8 mouse cellular contexts compared by ENCODE assay signal in the genomic region with DNA sequence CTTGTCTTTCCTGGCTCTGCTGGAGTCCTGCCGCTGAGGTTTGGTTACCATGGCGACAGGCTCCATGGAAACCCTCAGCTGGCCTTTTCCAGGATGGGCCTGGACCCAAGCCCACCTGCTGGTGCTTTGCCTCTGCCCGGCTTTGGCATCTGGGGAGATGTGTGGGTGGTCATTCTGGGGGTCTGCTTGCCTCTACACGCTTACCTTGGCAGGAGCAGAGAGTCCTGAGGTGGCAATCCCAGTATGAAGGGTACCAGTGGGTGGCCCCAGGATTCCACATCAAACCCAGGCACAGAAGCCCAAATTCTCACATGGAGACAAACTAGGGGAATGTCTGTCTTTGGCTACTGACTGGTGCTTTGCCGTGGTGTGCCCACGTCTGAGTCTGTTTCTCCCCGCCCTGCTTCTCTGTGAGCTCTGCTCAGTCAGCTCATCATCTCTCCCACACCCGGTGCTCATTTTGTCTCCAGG. TPM values are rescaled to one million over a fixed set of nuclear protein-coding genes. Genes with fewer than 3 reads are reported as not detected.
A peak's percentile ranks its signal among the peaks of the same experiment; 100 is the strongest.
DNase-seq lines count a peak whose midpoint lies in the region; ATAC-seq lines count a peak whose summit lies in the region.

No protein-coding gene starts in this region.

- H3K36me3 ChIP-seq in hindbrain, embryonic 11.5 days (ENCODE audit: control insufficient read depth, insufficient read depth, low read length), result no peaks in the 10 kb centered on the region

- ATAC-seq in cerebellum, adult (ENCODE audit: insufficient number of reproducible peaks, low FRiP score, low TSS enrichment), result no peak
- peak; percentile 73 for ATAC-seq in hindbrain, embryonic 11.5 days (ENCODE audit: low FRiP score)

- H3K9me3 ChIP-seq in hindbrain, embryonic 11.5 days (ENCODE audit: control insufficient read depth, low read length), result no peaks in the 10 kb centered on the region

- 16% methylated on average over 8 of the region's 8 CpGs for WGBS in hindbrain, embryonic 11.5 days

- DNase-seq in cerebellum, adult 11-12 months, result peak; percentile 57
- peak; percentile 88 for DNase-seq in hindbrain, embryonic 11.5 days (ENCODE audit: low spot score)
- DNase-seq in left cerebral cortex, postnatal 4 days, result peak; percentile 96
- DNase-seq in right cerebral cortex, postnatal 25 days, result peak; percentile 90
- no peak for DNase-seq in heart, adult 11 months
- no peak for DNase-seq in urinary bladder, postnatal 14 days (ENCODE audit: low spot score)
- DNase-seq in heart, postnatal 25 days (ENCODE audit: low spot score), result no peak

- H3K4me1 ChIP-seq in hindbrain, embryonic 11.5 days (replicated peaks; ENCODE audit: control insufficient read depth, insufficient read depth, low read length), result peaks cover 9% of the 10 kb centered on the region

- peaks cover 17% of the 10 kb centered on the region; the same call in 1 of the 2 replicates for H3K27me3 ChIP-seq in hindbrain, embryonic 11.5 days (ENCODE audit: control insufficient read depth, insufficient read depth, low read length)

- intact Hi-C loops in left cerebral cortex, postnatal 4 days (cut with DNase I), result no loop called here
- intact Hi-C loops in heart, postnatal 25 days (cut with DNase I), result no loop called here

- no peak overlapping the region for H3K4me3 ChIP-seq in hindbrain, embryonic 11.5 days (ENCODE audit: low read depth, low read length)

- H3K27ac ChIP-seq in hindbrain, embryonic 11.5 days (ENCODE audit: low read depth, low read length), result no peak overlapping the region

- H3K4me2 ChIP-seq in hindbrain, embryonic 11.5 days (replicated peaks; ENCODE audit: low read depth, low read length), result no peak overlapping the region

- H3K9ac ChIP-seq in hindbrain, embryonic 11.5 days (ENCODE audit: low read depth, low read length), result no peak overlapping the region

RNA-seq across cellular contexts. Expression of a gene that starts 47.0 kb away (rescaled TPM):
- polyA plus RNA-seq in hindbrain, embryonic 11.5 days (2014; fragmentation: Nextera tagmentation; extraction: Ambion mirVana), result 23.4 and 32.1 TPM in 2 replicates
- total RNA-seq in left cerebral cortex, postnatal 4 days (2021), result 10 to 100 TPM; 10.8 to 15.0 TPM
- 10 to 100 TPM; 17.8 to 18.4 TPM for total RNA-seq in heart, postnatal 25 days (2021)

Comparison
In these comparisons a context has a peak if more than half of its experiments do, and no peak if none do; other contexts are left out.
1. DNase-seq: peak in cerebellum, adult 11-12 months (single experiment), hindbrain, embryonic 11.5 days (single experiment), left cerebral cortex, postnatal 4 days (single experiment) and right cerebral cortex, postnatal 25 days (single experiment); none in heart, adult 11 months (single experiment), urinary bladder, postnatal 14 days (single experiment) and heart, postnatal 25 days (single experiment).